24 mouse cellular contexts compared by ENCODE assay signal in the genomic region with DNA sequence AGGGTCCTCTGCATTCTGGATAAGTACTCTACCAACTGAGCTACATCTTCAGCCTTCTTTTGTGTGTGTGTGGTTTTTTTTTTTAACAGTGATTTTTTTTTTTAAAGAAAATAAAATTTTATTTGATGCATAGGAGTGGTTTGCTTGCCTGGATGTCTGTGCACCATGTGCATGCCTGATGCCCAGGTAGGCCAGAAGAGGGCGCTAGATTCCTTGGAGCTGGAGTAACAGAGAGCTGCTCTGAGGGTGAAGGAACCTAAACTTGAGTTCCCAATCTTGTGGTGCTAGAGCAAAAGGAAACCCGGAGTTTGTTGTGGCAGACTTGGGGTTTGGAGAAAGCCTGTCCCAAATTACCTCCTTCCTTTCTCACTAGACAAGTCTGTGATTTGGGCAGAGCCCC. TPM values are rescaled to one million over a fixed set of nuclear protein-coding genes. Genes with fewer than 3 reads are reported as not detected.
DNase-seq lines count a peak whose midpoint lies in the region; ATAC-seq and TF ChIP-seq lines count a peak whose summit lies in the region.
"Had no signal": no experiment of that assay in that cellular context is flagged by ENCODE, and none has a peak within 500 bp of the region (broad histone marks: within the 10 kb centered on the region; RNA-seq: fewer than 3 reads in every experiment).

No protein-coding gene starts in this region.

- WGBS in liver, embryonic 12.5 days (ENCODE audit: insufficient replicate concordance): 33% methylated on average over 2 of the region's 2 CpGs

- peak; percentile 26; the same call in 1 of the 2 replicates for TF ChIP-seq CTCF in layer of hippocampus, adult 2 months (conservative IDR thresholded peaks at IDR 0.05)
- peak; percentile 64 for TF ChIP-seq CTCF in ES-Bruce4 (IDR thresholded peaks at IDR 0.05; ENCODE audit: low read depth, low read length)
- TF ChIP-seq CTCF in MEL (IDR thresholded peaks at IDR 0.05 in 2 of 3, conservative IDR thresholded peaks at IDR 0.05 in 1 of 3; ENCODE audit: control insufficient read depth in 1 of 3, insufficient read depth in 1 of 3, low read depth in 2 of 3, low read length in 3 of 3, poor library complexity in 1 of 3, severe bottlenecking in 1 of 3): peak in 2 of 3 experiments; percentile 26 to 37; a peak in 3 of 6 replicates

- no peak for TF ChIP-seq RAD21 in MEL (IDR thresholded peaks at IDR 0.05; ENCODE audit: low read depth, low read length)

- no peaks in the 10 kb centered on the region for H3K79me2 ChIP-seq in MEL (ENCODE audit: control insufficient read depth, insufficient read depth, low read length, poor library complexity)

- no peak overlapping the region for H3K4me3 ChIP-seq in layer of hippocampus, adult 2 months
- H3K4me3 ChIP-seq in ES-Bruce4 (ENCODE audit: low read depth, low read length) (no peak overlapping the region), MEL (ENCODE audit: control insufficient read depth in 1 of 2, insufficient read depth in 1 of 2, low read depth in 2 of 2, low read length in 2 of 2) (no peak overlapping the region)
- no peak overlapping the region for H3K4me3 ChIP-seq in liver, embryonic 12.5 days
- H3K4me3 ChIP-seq: embryonic facial prominence, embryonic 10.5 days; forebrain, embryonic 13.5 days; heart, embryonic 10.5 days; hindbrain, embryonic 13.5 days had no signal

- no peak for DNase-seq in layer of hippocampus, adult 2 months (ENCODE audit: low spot score in 2 of 2)
- no peak for DNase-seq in layer of hippocampus, adult 9-11 months
- DNase-seq in MEL (ENCODE audit: low read depth, low spot score): no peak
- no peak for DNase-seq in lung, adult 18-20 months
- no peak for DNase-seq in right cerebral cortex, postnatal 4 days
- DNase-seq: adrenal gland, adult 8-10 months; adrenal gland, postnatal 36 days; cerebellum, adult 2 months; cerebellum, postnatal 10 days; gastrocnemius, postnatal 36 days; heart, adult 18-20 months; heart, postnatal 14 days had no signal

- no peak overlapping the region for H3K4me2 ChIP-seq in liver, embryonic 12.5 days
- H3K4me2 ChIP-seq: forebrain, embryonic 13.5 days; hindbrain, embryonic 13.5 days had no signal

- H3K9ac ChIP-seq in ES-Bruce4 (ENCODE audit: low read depth, poor library complexity, severe bottlenecking) (no peak overlapping the region), MEL (ENCODE audit: control insufficient read depth, low read depth, low read length, poor library complexity, severe bottlenecking) (no peak overlapping the region)
- H3K9ac ChIP-seq in liver, embryonic 12.5 days: no peak overlapping the region
- H3K9ac ChIP-seq: forebrain, embryonic 13.5 days; hindbrain, embryonic 13.5 days had no signal

- TF ChIP-seq POLR2A in ES-Bruce4 (IDR thresholded peaks at IDR 0.05; ENCODE audit: insufficient read depth, low read length): no peak
- TF ChIP-seq POLR2A in MEL (IDR thresholded peaks at IDR 0.05; ENCODE audit: control insufficient read depth in 1 of 2, insufficient read depth in 1 of 2, low read depth in 1 of 2, low read length in 2 of 2, poor library complexity in 1 of 2): no peak

- no peaks in the 10 kb centered on the region for H3K9me3 ChIP-seq in ES-Bruce4 (replicated peaks; ENCODE audit: control insufficient read depth, insufficient read depth, low read length, poor library complexity, severe bottlenecking)
- H3K9me3 ChIP-seq in MEL (replicated peaks; ENCODE audit: insufficient read depth, low read length): no peaks in the 10 kb centered on the region
- no peaks in the 10 kb centered on the region for H3K9me3 ChIP-seq in liver, embryonic 12.5 days (replicated peaks)
- H3K9me3 ChIP-seq: embryonic facial prominence, embryonic 10.5 days; forebrain, embryonic 13.5 days; G1E; heart, embryonic 10.5 days; hindbrain, embryonic 13.5 days had no signal

- H3K36me3 ChIP-seq in ES-Bruce4 (ENCODE audit: control insufficient read depth, insufficient read depth, low read length, poor library complexity, severe bottlenecking): no peaks in the 10 kb centered on the region
- H3K36me3 ChIP-seq in MEL (ENCODE audit: control insufficient read depth in 1 of 2, insufficient read depth in 2 of 2, low read length in 2 of 2): no peaks in the 10 kb centered on the region
- no peaks in the 10 kb centered on the region for H3K36me3 ChIP-seq in liver, embryonic 12.5 days
- H3K36me3 ChIP-seq: embryonic facial prominence, embryonic 10.5 days; G1E; heart, embryonic 10.5 days; hindbrain, embryonic 13.5 days had no signal

- TF ChIP-seq EP300 in ES-Bruce4 (IDR thresholded peaks at IDR 0.05; ENCODE audit: insufficient read depth, low read depth, low read length): no peak
- TF ChIP-seq EP300 in MEL (IDR thresholded peaks at IDR 0.05; ENCODE audit: low read depth in 1 of 2, low read length in 2 of 2): no peak

- no peak for ATAC-seq in liver, embryonic 12.5 days
- ATAC-seq: forebrain, embryonic 13.5 days; intestine, embryonic 16.5 days had no signal

- no peak overlapping the region for H3K27ac ChIP-seq in layer of hippocampus, adult 2 months
- H3K27ac ChIP-seq in ES-Bruce4 (ENCODE audit: insufficient read depth, low read length) (no peak overlapping the region), MEL (ENCODE audit: control insufficient read depth, low read depth, low read length) (no peak overlapping the region)
- H3K27ac ChIP-seq in liver, embryonic 12.5 days: no peak overlapping the region
- H3K27ac ChIP-seq: embryonic facial prominence, embryonic 10.5 days; forebrain, embryonic 13.5 days; heart, embryonic 10.5 days; hindbrain, embryonic 13.5 days had no signal

- H3K27me3 ChIP-seq in ES-Bruce4 (ENCODE audit: control insufficient read depth, insufficient read depth, low read length, poor library complexity, severe bottlenecking) (no peaks in the 10 kb centered on the region), MEL (ENCODE audit: control insufficient read depth in 1 of 2, insufficient read depth in 2 of 2, low read length in 2 of 2) (no peaks in the 10 kb centered on the region)
- H3K27me3 ChIP-seq in liver, embryonic 12.5 days (replicated peaks): no peaks in the 10 kb centered on the region
- H3K27me3 ChIP-seq: forebrain, embryonic 13.5 days; hindbrain, embryonic 13.5 days had no signal

- H3K4me1 ChIP-seq in ES-Bruce4 (ENCODE audit: control insufficient read depth, insufficient read depth, low read length) (no peaks in the 10 kb centered on the region), MEL (ENCODE audit: control insufficient read depth in 1 of 2, insufficient read depth in 2 of 2, low read length in 2 of 2) (no peaks in the 10 kb centered on the region)
- H3K4me1 ChIP-seq in liver, embryonic 12.5 days: no peaks in the 10 kb centered on the region
- H3K4me1 ChIP-seq: embryonic facial prominence, embryonic 10.5 days; forebrain, embryonic 13.5 days; heart, embryonic 10.5 days had no signal

TF ChIP-seq in MEL, 35 proteins besides CTCF, POLR2A, EP300 and RAD21:
- TF ChIP-seq GABPA (IDR thresholded peaks at IDR 0.05; ENCODE audit: low read depth, low read length): no peak
- TF ChIP-seq MYB (IDR thresholded peaks at IDR 0.05; ENCODE audit: low read depth, low read length): no peak
- TF ChIP-seq BHLHE40 (IDR thresholded peaks at IDR 0.05; ENCODE audit: borderline replicate concordance, low read depth, low read length): no peak
- TF ChIP-seq E2F4 (IDR thresholded peaks at IDR 0.05; ENCODE audit: borderline replicate concordance, low read depth, low read length): no peak
- no peak for TF ChIP-seq MYC (IDR thresholded peaks at IDR 0.05; ENCODE audit: low read depth, low read length)
- no peak for TF ChIP-seq ZKSCAN1 (IDR thresholded peaks at IDR 0.05; ENCODE audit: low read depth, low read length)
- no peak for TF ChIP-seq ZC3H11A (IDR thresholded peaks at IDR 0.05; ENCODE audit: low read depth, low read length)
- no peak for TF ChIP-seq UBTF (IDR thresholded peaks at IDR 0.05; ENCODE audit: borderline replicate concordance, insufficient read depth, low read depth, low read length)

RNA-seq across cellular contexts. Expression of a gene that starts 16.8 kb away (rescaled TPM):
- under 1 TPM in 1 of 2 experiments, not detected in 1; 0.29 TPM for total RNA-seq in layer of hippocampus, adult 2 months (2021)
- polyA plus RNA-seq in ES-Bruce4 (2011; ENCODE audit: insufficient read depth, insufficient read length, low read depth, missing spikeins): not detected in 2 replicates
- total RNA-seq in MEL (2012; rRNA removed): not detected in 2 replicates
- polyA plus RNA-seq in MEL (2012; ENCODE audit: insufficient read depth in 1 of 2, insufficient read length in 2 of 2, low read depth in 1 of 2, low replicate concordance in 2 of 2, missing spikeins in 1 of 2): not detected
- polyA plus RNA-seq in liver, embryonic 12.5 days (2016; fragmentation: Nextera tagmentation; extraction: Ambion mirVana): not detected in 2 replicates
- total RNA-seq: adrenal gland, adult 8-10 months; adrenal gland, postnatal 36 days; gastrocnemius, adult 8-10 months; gastrocnemius, postnatal 36 days; heart, adult 18-20 months; heart, postnatal 14 days; hematopoietic stem cell, adult 5-6 weeks had no signal
- polyA plus RNA-seq: embryonic facial prominence, embryonic 14.5 days; forebrain, embryonic 13.5 days; G1E; heart, embryonic 10.5 days; heart, embryonic 14.5 days; intestine, embryonic 16.5 days had no signal
